Mouse (Mus musculus) liver, embryonic 13.5 days (tissue): ENCODE data around the gene Pten. TPM values are rescaled to one million over a fixed set of nuclear protein-coding genes. Genes with fewer than 3 reads are reported as not detected.
"Not testable (repeated sequence)": the region's sequence is repeated elsewhere in the genome, so short reads cannot be mapped to it uniquely, and the experiment has no call there.

Experiments
- ATAC-seq: fragments of 200-750 bp; cut with Nextera tagmentation; 2 replicates; pipeline ENCODE4 v1.8.0; 2017; ENCODE audit warnings: low read depth, mild to moderate bottlenecking, moderate number of reproducible peaks, moderate library complexity
- DNase-seq: peaks from one replicate; pipeline ENCODE4 v3.0.0; 2022
- H3K27ac ChIP-seq: fragments of 300-500 bp; sonication (generic); 2 replicates; pipeline ENCODE4 v1.5.1; 2015; ENCODE audit warnings: moderate library complexity, mild to moderate bottlenecking, inconsistent platforms
- H3K27me3 ChIP-seq: fragments of 300-500 bp; sonication (generic); 2 replicates; pipeline ENCODE4 v1.6.1; 2015; ENCODE audit warnings: mild to moderate bottlenecking, inconsistent platforms
- H3K36me3 ChIP-seq: fragments of 300-500 bp; sonication (generic); 2 replicates; pipeline ENCODE4 v1.6.1; 2015; ENCODE audit warnings: mild to moderate bottlenecking, inconsistent platforms
- H3K4me1 ChIP-seq: fragments of 300-500 bp; sonication (generic); replicated peaks from 2 replicates; pipeline ENCODE4 v1.6.1; 2015; ENCODE audit warnings: inconsistent platforms
- H3K4me2 ChIP-seq: fragments of 300-500 bp; sonication (generic); 2 replicates; pipeline ENCODE4 v1.6.1; 2015; ENCODE audit warnings: inconsistent platforms, mild to moderate bottlenecking, moderate library complexity
- H3K4me3 ChIP-seq: fragments of 300-500 bp; sonication (generic); replicated peaks from 2 replicates; pipeline ENCODE4 v1.5.1; 2015; ENCODE audit warnings: mild to moderate bottlenecking, inconsistent platforms
- H3K9ac ChIP-seq: fragments of 300-500 bp; sonication (generic); 2 replicates; pipeline ENCODE4 v1.6.1; 2015; ENCODE audit warnings: mild to moderate bottlenecking, inconsistent platforms
- H3K9me3 ChIP-seq: fragments of 300-500 bp; sonication (generic); replicated peaks from 2 replicates; pipeline ENCODE4 v1.6.1; 2016; ENCODE audit warnings: inconsistent platforms
- WGBS: fragments of 180-500 bp; shearing (Covaris S2); methylation state at CpG from one replicate; pipeline ENCODE4 v1.1.7; 2015; ENCODE audit not compliant: insufficient replicate concordance; 5-methylcytosine and 5-hydroxymethylcytosine counted together
- polyA plus RNA-seq: library from polyadenylated mRNA; unstranded; fragments of >200 nt; fragmentation: Nextera tagmentation; extraction: Ambion mirVana; gene quantifications from 2 replicates; pipeline ENCODE4 v1.2.1, GENCODE M21; 2015

Pten gene
- polyA plus RNA-seq, 1 experiment from 2014 or later, result 2.8 TPM

GRCm38 (mm10) chr19:32818759-32819158 is 61.5 kb downstream of the Pten start:
- Histone ChIP-seq H3K36me3 (peaks cover 28% of the 10 kb centered on the region), H3K27me3 (no peaks in the 10 kb centered on the region), H3K27ac (no peak overlapping the region), H3K9ac (no peak overlapping the region), H3K4me2 (no peak overlapping the region), H3K4me1 (no peaks in the 10 kb centered on the region), H3K9me3 (no peaks in the 10 kb centered on the region), H3K4me3 (no peak overlapping the region)
- 63% methylated on average over 4 of the region's 4 CpGs for WGBS
- no peak for DNase-seq
- ATAC-seq, result no peak

GRCm38 (mm10) chr19:32822959-32823358 is 65.7 kb downstream of the Pten start:
- WGBS, result no CpG with 5 or more reads among the region's 7 CpGs
- ATAC-seq, H3K27ac ChIP-seq: not testable (repeated sequence)

GRCm38 (mm10) chr19:32826616-32827015 is 69.3 kb downstream of the Pten start:
- Histone ChIP-seq H3K4me2 (no peak overlapping the region), H3K27me3 (no peaks in the 10 kb centered on the region), H3K27ac (no peak overlapping the region), H3K36me3 (no peaks in the 10 kb centered on the region), H3K4me1 (no peaks in the 10 kb centered on the region), H3K9me3 (no peaks in the 10 kb centered on the region), H3K9ac (no peak overlapping the region), H3K4me3 (no peak overlapping the region)
- WGBS, result 64% methylated on average over 4 of the region's 4 CpGs
- ATAC-seq (no peak), DNase-seq (no peak)

More at GRCm38 (mm10) chr19:32822959-32823358, 65.7 kb downstream of the Pten start:
- not testable (repeated sequence) for H3K9me3 ChIP-seq, H3K4me3 ChIP-seq, H3K9ac ChIP-seq, H3K4me1 ChIP-seq, H3K27me3 ChIP-seq, H3K4me2 ChIP-seq, DNase-seq
- H3K36me3 ChIP-seq, result peaks cover 14% of the 10 kb centered on the region

GRCm38 (mm10) chr19:32829871-32830270 is 72.6 kb downstream of the Pten start:
- Histone ChIP-seq H3K27me3 (no peaks in the 10 kb centered on the region), H3K4me3 (no peak overlapping the region), H3K4me2 (no peak overlapping the region), H3K36me3 (no peaks in the 10 kb centered on the region), H3K9ac (no peak overlapping the region), H3K27ac (no peak overlapping the region), H3K4me1 (no peaks in the 10 kb centered on the region), H3K9me3 (no peaks in the 10 kb centered on the region)
- ATAC-seq (no peak), DNase-seq (no peak)
- WGBS, result 69% methylated on average over 2 of the region's 2 CpGs

GRCm38 (mm10) chr19:32831286-32831685 is 74.0 kb downstream of the Pten start:
- no peaks in the 10 kb centered on the region for H3K9me3 ChIP-seq
- 72% methylated on average over 4 of the region's 4 CpGs for WGBS
- H3K4me3 ChIP-seq, result no peak overlapping the region
- H3K9ac ChIP-seq, result no peak overlapping the region
- H3K36me3 ChIP-seq, result no peaks in the 10 kb centered on the region
- H3K27ac ChIP-seq, result no peak overlapping the region
- no peaks in the 10 kb centered on the region for H3K4me1 ChIP-seq
- no peaks in the 10 kb centered on the region for H3K27me3 ChIP-seq
- ATAC-seq (no peak), DNase-seq (no peak)
- no peak overlapping the region for H3K4me2 ChIP-seq

- 79% methylated on average over 6 of the region's 6 CpGs for WGBS
- no peak overlapping the region for H3K27ac ChIP-seq
- no peaks in the 10 kb centered on the region for H3K36me3 ChIP-seq
- H3K27me3 ChIP-seq, result no peaks in the 10 kb centered on the region
- DNase-seq (no peak), ATAC-seq (no peak)
- no peaks in the 10 kb centered on the region for H3K9me3 ChIP-seq
- H3K4me3 ChIP-seq, result no peak overlapping the region
- no peak overlapping the region for H3K4me2 ChIP-seq
- H3K4me1 ChIP-seq, result no peaks in the 10 kb centered on the region
- H3K9ac ChIP-seq, result no peak overlapping the region
Measured at GRCm38 (mm10) chr19:32840491-32840890, 83.2 kb downstream of the Pten start.

- no peak for ATAC-seq
- 73% methylated on average over 5 of the region's 5 CpGs for WGBS
- no peak overlapping the region for H3K9ac ChIP-seq
Measured at GRCm38 (mm10) chr19:32844486-32844885, 87.2 kb downstream of the Pten start.

GRCm38 (mm10) chr19:32848041-32848440 is 90.7 kb downstream of the Pten start:
- Histone ChIP-seq H3K9me3 (no peaks in the 10 kb centered on the region), H3K4me3 (no peak overlapping the region), H3K27me3 (no peaks in the 10 kb centered on the region), H3K4me2 (no peak overlapping the region), H3K27ac (no peak overlapping the region), H3K36me3 (no peaks in the 10 kb centered on the region), H3K4me1 (no peaks in the 10 kb centered on the region), H3K9ac (no peak overlapping the region)
- no peak for DNase-seq
- WGBS, result 26% methylated on average over 3 of the region's 3 CpGs
- ATAC-seq, result no peak

More at GRCm38 (mm10) chr19:32844486-32844885, 87.2 kb downstream of the Pten start:
- Histone ChIP-seq H3K4me2 (no peak overlapping the region), H3K4me1 (no peaks in the 10 kb centered on the region), H3K27ac (no peak overlapping the region), H3K36me3 (no peaks in the 10 kb centered on the region), H3K4me3 (no peak overlapping the region), H3K9me3 (no peaks in the 10 kb centered on the region), H3K27me3 (no peaks in the 10 kb centered on the region)
- DNase-seq, result no peak

GRCm38 (mm10) chr19:32852306-32852705 is 95.0 kb downstream of the Pten start:
- no peak overlapping the region for H3K27ac ChIP-seq
- 49% methylated on average over 3 of the region's 3 CpGs for WGBS
- no peak for ATAC-seq

GRCm38 (mm10) chr19:32861675-32862575 is 104.6 kb downstream of the Pten start:
- no peaks in the 10 kb centered on the region for H3K27me3 ChIP-seq
- ATAC-seq (no peak), DNase-seq (no peak)
- H3K36me3 ChIP-seq, result no peaks in the 10 kb centered on the region
- H3K4me1 ChIP-seq, result no peaks in the 10 kb centered on the region; the same call in 1 of the 2 replicates
- 62% methylated on average over 12 of the region's 12 CpGs for WGBS
- no peak overlapping the region for H3K4me2 ChIP-seq
- H3K9ac ChIP-seq, result no peak overlapping the region
- H3K27ac ChIP-seq, result no peak overlapping the region
- H3K4me3 ChIP-seq, result no peak overlapping the region
- H3K9me3 ChIP-seq, result no peaks in the 10 kb centered on the region

More at GRCm38 (mm10) chr19:32852306-32852705, 95.0 kb downstream of the Pten start:
- Histone ChIP-seq H3K9ac (no peak overlapping the region), H3K36me3 (no peaks in the 10 kb centered on the region), H3K4me1 (no peaks in the 10 kb centered on the region), H3K4me2 (no peak overlapping the region), H3K27me3 (no peaks in the 10 kb centered on the region), H3K4me3 (no peak overlapping the region), H3K9me3 (no peaks in the 10 kb centered on the region)
- DNase-seq, result no peak

- H3K9ac ChIP-seq, result no peak overlapping the region
- 28% methylated on average over 13 of the region's 13 CpGs for WGBS
- no peaks in the 10 kb centered on the region for H3K36me3 ChIP-seq
- H3K4me1 ChIP-seq, result peaks cover 5% of the 10 kb centered on the region
- H3K27me3 ChIP-seq, result no peaks in the 10 kb centered on the region
- H3K4me2 ChIP-seq, result no peak overlapping the region
- H3K9me3 ChIP-seq, result no peaks in the 10 kb centered on the region
- ATAC-seq (no peak), DNase-seq (no peak)
- H3K4me3 ChIP-seq, result no peak overlapping the region
- H3K27ac ChIP-seq, result no peak overlapping the region
Measured at GRCm38 (mm10) chr19:32866765-32867164, 109.5 kb downstream of the Pten start.
